8 mouse cellular contexts compared by ENCODE assay signal in the genomic region with DNA sequence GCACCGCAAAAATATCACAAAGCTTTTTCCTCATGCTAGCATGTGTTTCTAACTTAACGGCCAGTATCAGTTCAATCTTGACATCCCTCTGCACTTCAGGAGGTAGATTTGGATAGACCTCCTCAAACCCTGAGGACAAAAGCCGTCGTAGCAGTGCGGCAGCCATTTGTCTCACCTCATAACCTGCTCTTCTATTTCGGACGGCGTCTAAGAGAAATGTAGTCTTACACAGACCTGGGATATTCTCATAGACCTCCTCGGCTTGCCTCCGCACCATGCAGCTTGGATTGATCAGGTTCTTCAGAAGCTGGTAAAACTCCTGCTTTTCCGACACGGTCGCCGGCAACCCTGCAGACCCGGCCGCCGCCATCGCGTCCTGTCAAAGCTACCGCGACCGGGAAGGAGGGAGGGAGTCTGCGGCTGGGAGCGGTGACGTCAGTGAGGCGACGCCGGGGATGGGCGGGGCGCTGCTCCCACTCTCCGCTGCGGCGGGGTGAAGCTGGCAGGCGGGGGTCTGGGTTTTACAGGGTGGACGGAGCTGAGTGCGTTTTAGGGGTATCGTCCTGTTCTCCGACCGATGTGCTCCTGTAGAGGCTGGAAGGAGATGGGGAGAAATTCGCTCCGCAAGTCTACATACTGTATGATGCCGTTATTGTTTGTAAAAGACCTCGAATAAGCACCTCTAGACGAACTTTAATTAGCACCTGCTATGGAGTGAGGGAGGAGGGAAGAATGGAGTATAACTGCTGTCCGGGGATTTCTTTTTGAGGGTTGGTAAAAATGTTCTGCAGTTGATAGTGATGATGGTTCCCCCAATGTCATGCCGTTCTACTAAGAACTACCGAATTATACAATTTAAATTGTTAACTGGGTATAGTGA. TPM values are rescaled to one million over a fixed set of nuclear protein-coding genes. Genes with fewer than 3 reads are reported as not detected.
A peak's percentile ranks its signal among the peaks of the same experiment; 100 is the strongest.
DNase-seq lines count a peak whose midpoint lies in the region; ATAC-seq and TF ChIP-seq lines count a peak whose summit lies in the region.

TSS of gene Ranbp6 (minus strand) at position 394 of the 880 bp plus-strand sequence.

- peaks cover 7% of the 10 kb centered on the region for H3K4me1 ChIP-seq in embryonic fibroblast, embryonic 13.5 days (ENCODE audit: control insufficient read depth, insufficient read depth, low read length)
- H3K4me1 ChIP-seq in heart, embryonic 10.5 days: peaks cover 9% of the 10 kb centered on the region
- H3K4me1 ChIP-seq in kidney, embryonic 15.5 days: peaks cover 11% of the 10 kb centered on the region

- WGBS in heart, embryonic 10.5 days: under 1% methylated on average over 47 of the region's 47 CpGs
- under 1% methylated on average over 47 of the region's 47 CpGs for WGBS in kidney, embryonic 15.5 days

- peak within 1 kb of the TSS; percentile 60 for H3K4me3 ChIP-seq in C2C12 (ENCODE audit: insufficient read depth, poor library complexity, severe bottlenecking)
- peak within 1 kb of the TSS; percentile 88 for H3K4me3 ChIP-seq in embryonic fibroblast, embryonic 13.5 days (ENCODE audit: insufficient read depth, low read length)
- H3K4me3 ChIP-seq in heart, embryonic 10.5 days: peak within 1 kb of the TSS; percentile 81
- H3K4me3 ChIP-seq in kidney, embryonic 15.5 days (replicated peaks): peak within 1 kb of the TSS; percentile 72

- peak; percentile 95 for DNase-seq in brain, adult 2 months (ENCODE audit: low read depth, low spot score)
- peak; percentile 94 for DNase-seq in heart, embryonic 10.5 days (ENCODE audit: low spot score)
- DNase-seq in liver: peak; percentile 91
- peak; percentile 70 to 87 for DNase-seq in monocyte, adult 2 months (ENCODE audit: low read depth in 1 of 2, low spot score in 2 of 2)
- peak; percentile 88 to 92 for DNase-seq in spleen, postnatal 14 days (ENCODE audit: low spot score in 2 of 2)

- TF ChIP-seq CTCF in C2C12 (IDR thresholded peaks at IDR 0.05; ENCODE audit: control insufficient read depth, insufficient read depth, insufficient read length): no peak
- TF ChIP-seq CTCF in embryonic fibroblast, embryonic 13.5 days (IDR thresholded peaks at IDR 0.05; ENCODE audit: borderline replicate concordance, insufficient read depth, low read length): no peak

- H3K79me2 ChIP-seq in C2C12 (ENCODE audit: control insufficient read depth, insufficient read depth): peaks cover 11% of the 10 kb centered on the region

- peaks cover 4% of the 10 kb centered on the region for H3K79me3 ChIP-seq in C2C12 (ENCODE audit: low read depth)

- no peaks in the 10 kb centered on the region for H3K9me3 ChIP-seq in heart, embryonic 10.5 days
- no peaks in the 10 kb centered on the region for H3K9me3 ChIP-seq in kidney, embryonic 15.5 days (replicated peaks)

- peak within 1 kb of the TSS; percentile 67 for H3K4me2 ChIP-seq in kidney, embryonic 15.5 days

- peak; percentile 85 for TF ChIP-seq POLR2A in embryonic fibroblast, embryonic 13.5 days (IDR thresholded peaks at IDR 0.05; ENCODE audit: low read depth, low read length)

- H3K27ac ChIP-seq in embryonic fibroblast, embryonic 13.5 days (ENCODE audit: insufficient read depth, low read length): no peak within 1 kb of the TSS
- peak within 1 kb of the TSS; percentile 90 for H3K27ac ChIP-seq in heart, embryonic 10.5 days
- H3K27ac ChIP-seq in kidney, embryonic 15.5 days: no peak within 1 kb of the TSS

- peaks cover 3% of the 10 kb centered on the region for H3K36me3 ChIP-seq in C2C12 (ENCODE audit: control insufficient read depth, insufficient read depth)
- peaks cover 28% of the 10 kb centered on the region for H3K36me3 ChIP-seq in heart, embryonic 10.5 days
- H3K36me3 ChIP-seq in kidney, embryonic 15.5 days: peaks cover 25% of the 10 kb centered on the region

- peak within 1 kb of the TSS; percentile 87 for H3ac ChIP-seq in C2C12 (ENCODE audit: control insufficient read depth, insufficient read length, low read depth)

- H3K9ac ChIP-seq in kidney, embryonic 15.5 days: peak within 1 kb of the TSS; percentile 68

- peak; percentile 96 for ATAC-seq in kidney, embryonic 15.5 days (replicated peaks; ENCODE audit: low FRiP score)

- H3K27me3 ChIP-seq in C2C12 (ENCODE audit: control insufficient read depth, insufficient read depth, insufficient read length): no peaks in the 10 kb centered on the region
- no peaks in the 10 kb centered on the region for H3K27me3 ChIP-seq in heart, embryonic 10.5 days (ENCODE audit: insufficient read depth, poor library complexity, severe bottlenecking)
- H3K27me3 ChIP-seq in kidney, embryonic 15.5 days: no peaks in the 10 kb centered on the region; the same call in 1 of the 2 replicates

TF ChIP-seq in C2C12, 6 proteins besides CTCF, POLR2A, EP300 and RAD21:
- peak; percentile 40 for TF ChIP-seq MAX (IDR thresholded peaks at IDR 0.05)
- TF ChIP-seq FOSL1 (IDR thresholded peaks at IDR 0.05; ENCODE audit: insufficient read depth, low read length, poor library complexity, severe bottlenecking): no peak

RNA-seq across cellular contexts. Expression of gene Ranbp6, which starts in this region (rescaled TPM):
- 1.2 TPM for polyA plus RNA-seq in C2C12 (2012; fragmentation: generic; extraction: Trizol)
- polyA plus RNA-seq in embryonic fibroblast, embryonic 13.5 days (2011; ENCODE audit: insufficient read length, low read depth, missing spikeins): 10.6 and 16.2 TPM in 2 replicates
- polyA plus RNA-seq in heart, embryonic 10.5 days (2016; fragmentation: Nextera tagmentation; extraction: Ambion mirVana): 16.2 and 19.7 TPM in 2 replicates
- 17.3 and 17.4 TPM in 2 replicates for polyA plus RNA-seq in kidney, embryonic 15.5 days (2015; fragmentation: Nextera tagmentation; extraction: Ambion mirVana)
